Mouse (Mus musculus) midbrain, embryonic 16.5 days (tissue): ENCODE measurements around the gene Vmn1r39. TPM values are rescaled to one million over a fixed set of nuclear protein-coding genes. Genes with fewer than 3 reads are reported as not detected.

ENCODE experiments used
- polyA plus RNA-seq: library from polyadenylated mRNA; unstranded; fragments of >200 nt; fragmentation: Nextera tagmentation; extraction: Ambion mirVana; gene quantifications from 2 replicates; pipeline ENCODE4 v1.2.1, GENCODE M21; 2015

The Vmn1r39 gene
- polyA plus RNA-seq, 1 experiment from 2014 or later, result not detected

Other genes starting within 250 kb of the Vmn1r39 start
- not detected in 2 replicates for gene Vmn1r33, start 192.3 kb downstream of the Vmn1r39 start, polyA plus RNA-seq
- gene Vmn1r34, start 166.7 kb downstream of the Vmn1r39 start, polyA plus RNA-seq, result not detected in 2 replicates
- not detected in 2 replicates for gene Vmn1r35, start 124.7 kb downstream of the Vmn1r39 start, polyA plus RNA-seq
- not detected in 2 replicates for gene Vmn1r36, start 91.4 kb downstream of the Vmn1r39 start, polyA plus RNA-seq
- not detected in 2 replicates for gene Vmn1r37, start 81.2 kb downstream of the Vmn1r39 start, polyA plus RNA-seq
- gene Vmn1r38, start 28.0 kb downstream of the Vmn1r39 start, polyA plus RNA-seq, result not detected in 2 replicates
- 34.5 and 43.1 TPM in 2 replicates for gene Gng12, start 85.8 kb upstream of the Vmn1r39 start, polyA plus RNA-seq
- 15.1 and 17.6 TPM in 2 replicates for gene Gadd45a, start 226.8 kb upstream of the Vmn1r39 start, polyA plus RNA-seq